Mouse (Mus musculus) cerebellum, adult 2 months (tissue): ENCODE measurements at regions not wholly inside any gene's neighbourhood (a gene's known extent, or its start where the extent isn't known, plus 50 kb on each side); places are given as distances from the start of the nearest gene placed in this dataset.

Source experiments
- CTCF ChIP-seq: fragments of 200-500 bp; IDR thresholded peaks from 2 replicates; pipeline ENCODE4 v1.5.1; 2011; ENCODE audit warnings: low read depth, mild to moderate bottlenecking, control low read depth, low read length, moderate library complexity, borderline replicate concordance; ENCODE audit not compliant: insufficient read depth
- POLR2A ChIP-seq: fragments of 200-500 bp; IDR thresholded peaks from 2 replicates; pipeline ENCODE4 v1.6.1; 2011; ENCODE audit warnings: low read length, control low read depth, borderline replicate concordance; ENCODE audit not compliant: insufficient read depth

GRCm38 (mm10) chr6:25307471-25307870 lies 351.4 kb upstream of the Tmem229a start:
- no peak for TF ChIP-seq CTCF
- TF ChIP-seq POLR2A, result no peak
